Mouse (Mus musculus) spleen, adult 2 months (tissue): ENCODE measurements around the gene Mblac2.

ENCODE experiments used
- CTCF ChIP-seq: fragments of 200-500 bp; IDR thresholded peaks from 2 replicates; pipeline ENCODE4 v1.5.1; 2011; ENCODE audit warnings: mild to moderate bottlenecking, inconsistent platforms; ENCODE audit not compliant: insufficient read depth, insufficient read length, insufficient replicate concordance; ENCODE audit errors: extremely low read depth
- POLR2A ChIP-seq: fragments of 200-500 bp; IDR thresholded peaks from 2 replicates; pipeline ENCODE4 v1.6.1; 2011; ENCODE audit warnings: low read depth, low read length, inconsistent platforms

DNA sequence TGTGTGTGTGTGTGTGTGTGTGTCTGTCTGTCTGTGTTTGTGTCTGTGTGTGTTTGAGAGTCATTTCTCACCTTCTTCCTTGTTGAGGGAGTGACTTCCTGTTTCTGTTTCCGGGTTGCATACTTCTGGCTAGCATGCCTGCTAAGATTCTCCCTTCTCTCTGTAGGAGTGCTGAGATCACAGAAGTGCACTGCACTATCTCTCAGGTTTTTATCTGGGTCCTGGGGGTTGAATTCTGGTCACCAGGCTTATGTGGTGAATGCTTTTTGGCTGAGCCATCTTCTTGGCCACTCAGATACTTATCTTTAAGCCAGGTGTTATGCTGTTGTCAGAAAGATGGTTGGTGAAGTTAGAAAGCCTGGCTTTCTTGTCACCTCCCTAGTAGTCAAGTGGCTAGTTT lies 82.7 kb downstream of the Mblac2 start:
- TF ChIP-seq CTCF = no peak
- TF ChIP-seq POLR2A = no peak
